Mouse (Mus musculus) gastrocnemius, postnatal 4 days (tissue): ENCODE data around the gene Bcl2l13. TPM values are rescaled to one million over a fixed set of nuclear protein-coding genes. Genes with fewer than 3 reads are reported as not detected.

Source experiments
- DNase-seq, 2 experiments: peaks; one replicate each; pipeline ENCODE4 v3.0.0; 2021 to 2022; ENCODE audit warnings: low spot score in 2 of 2, mixed read lengths in 2 of 2
- microRNA-seq: library from miRNA; unstranded; fragments of <30 nt; microRNA quantifications from one replicate; pipeline ENCODE4 v1.2.0, GENCODE M21; 2021
- total RNA-seq, 2 experiments: library from RNA; stranded (reverse); gene quantifications; 2 replicates each; pipeline ENCODE4 v1.2.3; 2021

The Bcl2l13 gene
- total RNA-seq, 2 experiments from 2014 or later = 39.1 to 43.3 TPM

GRCm38 (mm10) chr6:120926880-120927279 lies 90.9 kb downstream of the Bcl2l13 start:
- DNase-seq = no peak

- no peak for DNase-seq
Observed at GRCm38 (mm10) chr6:120927765-120928164, 91.8 kb downstream of the Bcl2l13 start.

- DNase-seq = no peak
Observed at GRCm38 (mm10) chr6:120929421-120929820, 93.4 kb downstream of the Bcl2l13 start.

- no peak for DNase-seq
Observed at GRCm38 (mm10) chr6:120930450-120931306, 94.7 kb downstream of the Bcl2l13 start.

GRCm38 (mm10) chr6:120932597-120932996 lies 96.6 kb downstream of the Bcl2l13 start:
- DNase-seq = no peak

- no peak for DNase-seq
Observed at GRCm38 (mm10) chr6:120933670-120934069, 97.7 kb downstream of the Bcl2l13 start.

GRCm38 (mm10) chr6:120934176-120934575 lies 98.2 kb downstream of the Bcl2l13 start:
- DNase-seq = no peak

- no peak for DNase-seq
Observed at GRCm38 (mm10) chr6:120937104-120937617, 101.1 kb downstream of the Bcl2l13 start.

- DNase-seq = no peak
Observed at GRCm38 (mm10) chr6:120937999-120938608, 102.1 kb downstream of the Bcl2l13 start.

- no peak for DNase-seq
Observed at GRCm38 (mm10) chr6:120938763-120939450, 102.9 kb downstream of the Bcl2l13 start.

GRCm38 (mm10) chr6:120939783-120940182 lies 103.8 kb downstream of the Bcl2l13 start:
- no peak for DNase-seq

GRCm38 (mm10) chr6:120940446-120941083 lies 104.6 kb downstream of the Bcl2l13 start:
- no peak for DNase-seq

GRCm38 (mm10) chr6:120941084-120941481 lies 105.1 kb downstream of the Bcl2l13 start:
- DNase-seq = no peak

GRCm38 (mm10) chr6:120941575-120941974 lies 105.6 kb downstream of the Bcl2l13 start:
- DNase-seq = no peak

Small RNA genes lying within 50 kb of the gene (microRNA-seq; reads per million reads assigned to microRNA genes)
- not detected for gene Gm25193

Other genes starting within 250 kb of the Bcl2l13 start
- gene Cecr2, start 169.8 kb upstream of the Bcl2l13 start, total RNA-seq = 10 to 100 TPM; 14.4 to 18.9 TPM
- under 1 TPM; 0.44 to 0.64 TPM for gene Slc25a18, start 62.6 kb upstream of the Bcl2l13 start, total RNA-seq
- gene Atp6v1e1, start 13.4 kb upstream of the Bcl2l13 start, total RNA-seq = 100 to 1,000 TPM; 122 to 133 TPM
- gene Bid, start 80.6 kb downstream of the Bcl2l13 start, total RNA-seq = 1 to 10 TPM; 4.7 to 4.8 TPM